Mouse (Mus musculus) R1 (cell line): ENCODE data around the gene Mrps23.
"Not testable (repeated sequence)": the region's sequence is repeated elsewhere in the genome, so short reads cannot be mapped to it uniquely, and the experiment has no call there.

Source experiments
- DNase-seq: peaks from one replicate; pipeline ENCODE4 v3.0.0-alpha.2; 2018; ENCODE audit warnings: low read depth, low spot score

Gene Mrps23

GRCm38 (mm10) chr11:88173386-88174025 is 30.7 kb upstream of the Mrps23 start:
- peak; percentile 90 for DNase-seq

DNA sequence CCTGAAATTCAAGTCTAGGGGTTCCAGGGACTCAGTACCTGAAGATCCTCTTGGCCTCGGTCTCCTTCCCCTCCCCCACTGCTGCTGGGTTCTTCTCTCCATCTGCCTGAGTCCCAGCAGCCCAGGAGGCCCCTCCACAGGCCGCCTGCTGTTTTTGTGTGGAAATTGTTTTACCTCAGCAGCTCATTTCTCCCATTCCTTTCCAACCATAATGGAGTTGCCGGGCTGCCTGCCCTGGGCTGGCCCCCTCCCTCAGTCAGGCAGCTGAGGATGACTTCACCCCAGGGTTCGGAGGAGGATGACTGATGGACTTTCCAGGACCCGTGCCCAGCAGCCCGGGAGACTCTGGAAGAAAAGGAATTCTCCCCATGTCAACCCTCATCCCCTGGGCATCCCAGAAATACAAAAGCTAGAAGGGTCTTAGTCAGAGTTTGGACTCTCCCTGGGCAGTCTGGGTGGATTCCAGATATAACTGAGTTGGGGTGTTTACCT is 23.7 kb upstream of the Mrps23 start:
- DNase-seq, result no peak

- DNase-seq, result no peak
These were observed 23.1 kb upstream of the Mrps23 start for GRCm38 (mm10) chr11:88180959-88181619.

- DNase-seq, result no peak
These were observed 19.5 kb upstream of the Mrps23 start for GRCm38 (mm10) chr11:88184632-88185180.

- no peak for DNase-seq
These were observed 17.9 kb upstream of the Mrps23 start for GRCm38 (mm10) chr11:88186078-88186946.

DNA sequence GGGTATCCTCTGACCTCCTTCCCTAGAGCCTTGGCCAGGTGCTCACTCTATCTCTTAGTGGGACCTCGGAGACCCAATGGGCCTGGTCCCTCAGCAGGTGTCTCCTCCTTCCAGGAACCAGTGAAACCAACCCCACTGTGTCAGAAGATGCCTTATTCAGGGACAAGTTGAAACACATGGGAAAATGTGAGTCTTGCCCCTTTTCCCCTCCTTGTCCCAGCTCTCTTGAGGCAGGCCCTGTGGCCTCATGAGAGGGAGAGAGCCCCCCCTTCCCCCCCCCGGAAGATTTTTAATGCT is 17.3 kb upstream of the Mrps23 start:
- DNase-seq, result no peak

- DNase-seq, result peak; percentile 93
These were observed 16.6 kb upstream of the Mrps23 start for GRCm38 (mm10) chr11:88187417-88188133.

DNA sequence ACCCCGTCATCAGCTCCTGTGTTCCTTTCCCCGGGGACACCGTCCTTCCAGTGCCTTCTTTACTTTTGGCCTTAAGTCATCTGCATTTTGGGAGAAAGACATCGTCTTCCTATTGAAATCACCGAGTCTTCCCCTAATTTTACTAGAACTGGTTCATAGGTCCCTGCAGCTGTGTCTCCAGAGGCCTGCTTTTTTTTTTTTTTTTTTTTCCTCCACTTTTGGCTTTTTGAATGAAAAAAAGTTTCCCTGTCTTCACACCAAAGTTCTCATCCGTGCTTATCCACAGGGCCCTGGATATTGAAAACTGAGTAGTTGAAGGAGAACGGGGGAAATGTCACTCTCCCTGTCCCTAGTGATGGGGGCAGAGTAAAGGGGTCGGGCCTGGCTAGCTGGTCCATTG is 16.0 kb upstream of the Mrps23 start:
- DNase-seq, result no peak

DNA sequence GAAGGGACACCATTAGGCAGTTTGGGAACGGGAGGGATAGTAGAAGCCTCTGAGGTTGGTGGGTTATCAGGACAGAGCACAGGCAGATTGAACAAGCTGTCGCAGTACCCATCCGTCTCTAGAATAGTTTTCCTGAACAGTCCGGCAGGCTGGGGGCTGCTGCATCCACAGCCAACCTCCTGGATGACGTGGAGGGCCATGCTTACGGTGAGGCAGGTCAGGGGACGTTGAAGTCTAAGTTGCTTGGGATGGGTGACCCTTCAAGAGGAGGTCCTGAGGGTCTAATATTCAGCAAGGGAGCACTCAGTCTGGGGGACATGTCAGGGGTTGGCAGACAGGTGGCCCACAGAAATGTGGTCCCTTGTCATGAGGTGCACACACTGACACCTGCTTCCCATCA is 15.6 kb upstream of the Mrps23 start:
- DNase-seq, result no peak

- DNase-seq, result peak; percentile 69
These were observed 11.6 kb upstream of the Mrps23 start for GRCm38 (mm10) chr11:88192595-88192994.

GRCm38 (mm10) chr11:88193098-88193823 is 10.9 kb upstream of the Mrps23 start:
- DNase-seq, result peak; percentile 40

- DNase-seq, result peak; percentile 53
These were observed 10.1 kb upstream of the Mrps23 start for GRCm38 (mm10) chr11:88193824-88194696.

DNA sequence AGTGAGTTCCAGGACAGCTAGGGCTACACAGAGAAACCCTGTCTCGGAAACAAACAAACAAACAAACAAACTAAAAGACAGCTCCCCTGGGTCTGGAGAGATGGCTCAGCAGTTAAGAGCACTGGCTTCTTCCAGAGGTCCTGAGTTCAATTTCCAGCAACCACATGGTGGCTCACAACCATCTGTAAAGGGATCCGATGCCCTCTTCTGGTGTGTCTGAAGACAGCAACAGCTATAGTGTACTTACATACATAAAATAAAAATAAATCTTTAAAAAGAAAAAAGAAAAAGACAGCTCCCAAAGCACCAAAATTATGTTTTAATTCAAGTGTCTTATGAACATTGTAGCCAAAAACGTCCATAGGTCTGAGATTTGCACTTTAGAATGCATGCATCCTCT is 8.5 kb upstream of the Mrps23 start:
- DNase-seq, result not testable (repeated sequence)

GRCm38 (mm10) chr11:88197153-88197576 is 7.0 kb upstream of the Mrps23 start:
- DNase-seq, result peak; percentile 61

DNA sequence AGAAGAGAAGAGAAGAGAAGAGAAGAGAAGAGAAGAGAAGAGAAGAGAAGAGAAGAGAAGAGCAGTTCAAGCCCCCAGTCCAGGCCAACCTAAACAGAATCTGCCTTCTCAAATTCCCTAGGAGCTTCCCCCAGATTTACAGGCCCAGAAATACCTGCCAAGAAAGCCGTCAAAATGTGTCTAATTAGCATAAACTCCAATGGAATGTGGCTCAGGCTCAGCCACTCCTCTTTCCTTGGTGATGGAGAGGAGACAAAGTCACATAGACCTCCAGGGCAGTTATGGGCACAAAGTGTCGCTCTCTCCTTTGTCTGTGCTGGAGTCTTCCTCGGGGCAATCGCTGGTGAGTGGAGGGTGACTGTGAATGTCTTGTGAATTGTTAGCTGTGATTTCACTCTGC is 6.0 kb upstream of the Mrps23 start:
- DNase-seq, result peak; percentile 54

- DNase-seq, result no peak
These were observed 3.0 kb upstream of the Mrps23 start for GRCm38 (mm10) chr11:88201172-88201571.

- peak; percentile 87 for DNase-seq
These were observed 2.1 kb upstream of the Mrps23 start for GRCm38 (mm10) chr11:88202077-88202476.

DNA sequence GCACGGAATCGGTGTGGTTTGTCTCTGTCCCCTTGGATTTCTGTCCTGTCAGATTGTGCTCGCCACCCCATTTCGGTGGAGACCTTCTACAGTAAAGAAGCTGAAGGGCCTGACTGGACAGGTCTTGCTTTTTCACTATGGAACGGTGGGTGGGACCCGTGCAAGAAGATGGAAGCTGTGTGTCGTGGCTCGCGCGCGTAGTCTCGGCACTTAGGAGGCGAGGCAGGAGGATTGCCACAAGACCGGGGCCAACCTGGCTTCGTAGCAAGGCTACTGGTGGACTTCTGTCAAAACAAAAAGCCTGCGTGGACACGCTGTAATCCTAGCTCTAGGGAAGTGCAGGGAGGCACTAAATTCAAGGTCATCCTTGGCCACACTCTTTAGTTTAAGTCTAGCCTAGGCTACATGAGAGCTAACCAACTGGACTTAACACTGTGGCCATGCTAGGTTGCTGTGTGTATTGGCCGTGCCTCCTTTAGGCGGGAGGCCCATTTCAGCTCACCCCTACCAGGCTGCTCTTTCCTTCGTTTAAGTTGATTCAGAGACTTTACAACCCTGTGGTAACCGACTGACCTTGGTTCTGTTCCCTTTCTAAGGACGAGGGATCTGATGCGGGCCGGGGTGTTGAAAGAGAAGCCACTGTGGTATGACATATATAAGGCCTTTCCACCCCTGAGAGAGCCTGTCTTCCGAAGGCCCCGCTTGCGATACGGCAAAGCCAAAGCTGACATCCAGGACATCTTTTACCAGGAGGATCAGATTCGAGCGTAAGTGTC is 593 bp downstream of the Mrps23 start:
- no peak for DNase-seq

GRCm38 (mm10) chr11:88206576-88206975 is 2.4 kb downstream of the Mrps23 start:
- not testable (repeated sequence) for DNase-seq
